Mouse (Mus musculus) lung, adult 2 months (tissue): Measurements from ENCODE around the gene Cdk9.

ENCODE experiments used
- CTCF ChIP-seq: fragments of 200-500 bp; IDR thresholded peaks from 2 replicates; pipeline ENCODE4 v1.5.1; 2011; ENCODE audit warnings: mild to moderate bottlenecking, low read length, control low read depth; ENCODE audit not compliant: insufficient read depth
- POLR2A ChIP-seq: fragments of 200-500 bp; IDR thresholded peaks from 2 replicates; pipeline ENCODE4 v1.6.1; 2011; ENCODE audit warnings: low read depth, mild to moderate bottlenecking, control low read depth, low read length, borderline replicate concordance; ENCODE audit errors: extremely low read depth

DNA sequence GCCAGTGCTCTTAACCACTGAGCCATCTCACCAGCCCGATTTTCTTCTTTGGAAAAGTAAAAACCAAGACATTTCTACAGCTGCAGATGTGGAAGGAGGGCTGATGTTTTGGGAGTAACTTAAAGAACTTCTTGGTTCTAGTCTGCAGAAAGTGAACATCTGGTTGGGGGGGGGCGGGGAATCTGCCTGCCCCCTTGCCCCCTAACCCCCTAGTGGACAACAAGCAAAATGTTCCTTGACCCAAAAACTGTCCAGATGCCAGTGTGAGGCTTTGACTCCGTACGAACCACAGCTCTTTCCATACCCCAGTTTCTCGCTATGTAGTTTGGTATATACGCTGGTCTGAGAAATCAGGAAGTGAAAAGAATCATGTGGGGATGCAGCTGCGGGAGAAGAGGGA is 37.3 kb upstream of the Cdk9 start:
- no peak for TF ChIP-seq CTCF
- no peak for TF ChIP-seq POLR2A
